Mouse (Mus musculus) ES-E14 (cell line): ENCODE results near the gene Nceh1.

ENCODE experiments used
- MAFK ChIP-seq: IDR thresholded peaks from 2 replicates; pipeline ENCODE4 v1.6.1; 2014; ENCODE audit warnings: mild to moderate bottlenecking, low read depth, low read length, inconsistent platforms; ENCODE audit not compliant: insufficient read depth
- ZC3H11A ChIP-seq: IDR thresholded peaks from 2 replicates; pipeline ENCODE4 v1.6.1; 2012; ENCODE audit warnings: low read depth, mild to moderate bottlenecking, inconsistent platforms, low read length, borderline replicate concordance

DNA sequence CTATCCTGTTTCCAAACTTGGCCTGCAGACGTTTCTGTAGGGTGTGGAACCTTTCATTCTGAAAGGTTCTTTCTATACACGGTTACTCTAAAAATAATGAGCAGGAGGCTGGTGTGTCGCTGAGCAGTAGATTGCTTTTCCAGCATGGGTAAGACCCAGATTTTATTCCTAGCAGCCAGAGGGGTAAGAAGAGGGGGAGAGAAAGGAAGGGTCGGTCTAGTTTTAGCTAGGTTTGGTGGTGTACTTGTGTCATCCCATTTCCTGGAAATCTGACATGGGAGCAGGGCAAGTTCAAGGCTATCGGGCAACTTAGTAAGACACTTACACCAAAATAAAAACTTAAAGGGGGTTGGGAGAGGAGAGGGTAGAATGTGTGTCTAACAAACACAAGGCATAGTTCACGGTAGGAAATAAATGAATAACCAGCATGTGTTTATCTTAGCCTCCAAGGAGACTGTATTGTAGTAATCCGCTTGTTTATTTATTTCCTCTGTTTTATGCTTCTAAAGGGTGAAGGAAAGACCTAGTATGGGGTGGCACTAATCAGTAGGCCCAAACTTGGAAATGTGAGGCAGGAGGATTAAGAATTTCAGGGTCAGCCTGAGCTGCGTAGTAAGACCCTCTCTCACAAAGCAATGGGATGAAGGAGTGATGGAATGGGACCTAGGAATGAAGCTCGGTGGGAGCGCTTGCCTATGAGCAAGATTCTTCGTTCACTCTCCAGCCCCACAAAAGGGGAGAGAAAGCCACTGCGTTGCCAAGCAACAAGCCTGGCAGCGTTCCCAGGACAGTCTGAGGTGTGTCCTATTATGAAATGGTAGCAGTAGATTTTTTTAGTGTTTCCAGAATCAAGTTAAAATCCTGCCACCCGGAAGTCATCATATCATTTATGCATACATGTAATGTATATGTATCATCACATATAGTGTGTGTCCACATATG lies 6.8 kb downstream of the Nceh1 start:
- TF ChIP-seq MAFK (no peak), ZC3H11A (no peak)
